Mouse (Mus musculus): Measurements from ENCODE around the gene Tmod1. TPM values are rescaled to one million over a fixed set of nuclear protein-coding genes. Genes with fewer than 3 reads are reported as not detected.

Tmod1 gene
- polyA plus RNA-seq, 1 experiment from 2014 or later = 4.3 TPM

DNA sequence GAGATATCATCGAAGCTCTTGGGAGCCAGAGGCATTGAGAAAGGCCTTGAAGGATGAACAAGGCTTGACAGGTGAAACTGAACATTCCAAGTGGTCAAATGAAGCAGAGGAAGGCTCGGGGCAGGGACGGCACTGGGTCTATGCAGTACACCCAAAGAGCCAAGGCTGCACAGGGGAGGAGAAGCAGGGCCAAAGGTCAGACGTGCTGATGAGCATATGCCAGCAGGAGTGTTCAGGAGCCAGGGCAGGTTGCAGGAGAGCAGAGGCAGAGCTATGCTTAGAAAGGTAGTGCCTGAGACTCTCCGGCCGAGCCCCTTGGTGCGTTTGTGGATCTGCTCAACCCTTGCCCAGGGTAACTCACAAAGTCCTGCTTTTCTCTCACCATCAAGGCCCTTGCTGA, 57.8 kb downstream of the Tmod1 start:
- H3K9ac ChIP-seq = no peak overlapping the region
- no peaks in the 10 kb centered on the region for H3K27me3 ChIP-seq
- no peaks in the 10 kb centered on the region for H3K36me3 ChIP-seq
- no peaks in the 10 kb centered on the region for H3K9me3 ChIP-seq
- peaks cover 9% of the 10 kb centered on the region for H3K4me1 ChIP-seq
- H3K4me2 ChIP-seq (replicated peaks) = no peak overlapping the region
- no peak overlapping the region for H3K27ac ChIP-seq
- H3K4me3 ChIP-seq = no peak overlapping the region
- WGBS = 89% methylated on average over 7 of the region's 7 CpGs
- ATAC-seq (ENCODE audit: insufficient number of reproducible peaks, insufficient read depth, low FRiP score, low TSS enrichment) = no peak

DNA sequence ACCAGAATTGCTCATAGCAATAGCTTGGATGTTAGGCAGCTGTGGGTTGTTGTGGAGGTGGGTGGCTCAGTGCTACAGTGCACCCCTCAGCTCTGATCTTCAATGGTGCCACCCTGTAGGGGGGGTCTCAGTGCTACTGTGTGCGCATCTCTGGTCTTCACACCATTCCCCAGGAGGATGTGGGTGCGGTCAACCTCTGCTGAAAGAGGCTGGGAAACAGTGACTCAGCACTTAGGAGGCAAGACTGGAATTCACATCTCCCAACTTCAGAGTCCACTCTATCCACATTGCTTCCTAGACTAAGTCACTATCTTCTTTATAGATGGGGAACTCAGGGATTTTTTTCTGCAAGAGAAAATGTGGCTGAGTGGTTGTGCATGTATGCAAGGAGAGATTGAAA, 58.9 kb downstream of the Tmod1 start:
- Histone ChIP-seq H3K4me1 (peaks cover 10% of the 10 kb centered on the region), H3K9me3 (no peaks in the 10 kb centered on the region), H3K36me3 (no peaks in the 10 kb centered on the region), H3K9ac (no peak overlapping the region), H3K4me2 (replicated peaks) (no peak overlapping the region), H3K4me3 (no peak overlapping the region), H3K27me3 (no peaks in the 10 kb centered on the region), H3K27ac (no peak overlapping the region)
- WGBS = 82% methylated on average over 2 of the region's 2 CpGs
- ATAC-seq (ENCODE audit: insufficient number of reproducible peaks, insufficient read depth, low FRiP score, low TSS enrichment) = no peak

DNA sequence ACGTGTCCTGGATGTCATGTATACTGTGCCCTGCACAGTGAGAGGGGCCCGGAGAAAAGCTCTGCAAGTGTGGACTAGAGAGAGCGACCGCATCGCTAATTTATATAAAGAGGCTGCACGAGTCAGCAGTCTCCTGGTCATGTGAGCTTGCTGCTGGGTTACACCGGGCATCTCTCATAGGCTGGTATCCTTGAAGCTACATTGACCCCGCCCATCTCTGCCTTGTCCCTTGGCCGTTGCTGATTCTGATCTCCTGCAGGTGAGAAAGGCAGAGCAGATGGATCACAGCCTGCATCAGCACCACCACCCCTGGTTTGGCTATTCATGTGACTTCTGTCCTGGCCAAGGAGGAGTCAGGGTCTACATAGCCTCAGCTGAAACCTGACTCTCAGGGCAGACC, 60.4 kb downstream of the Tmod1 start:
- H3K27me3 ChIP-seq = no peaks in the 10 kb centered on the region
- no peak overlapping the region for H3K27ac ChIP-seq
- no peak overlapping the region for H3K4me2 ChIP-seq (replicated peaks)
- 73% methylated on average over 9 of the region's 9 CpGs for WGBS
- H3K36me3 ChIP-seq = no peaks in the 10 kb centered on the region
- no peaks in the 10 kb centered on the region for H3K9me3 ChIP-seq
- no peak overlapping the region for H3K9ac ChIP-seq
- ATAC-seq (ENCODE audit: insufficient number of reproducible peaks, insufficient read depth, low FRiP score, low TSS enrichment) = no peak
- H3K4me1 ChIP-seq = peaks cover 10% of the 10 kb centered on the region
- no peak overlapping the region for H3K4me3 ChIP-seq

DNA sequence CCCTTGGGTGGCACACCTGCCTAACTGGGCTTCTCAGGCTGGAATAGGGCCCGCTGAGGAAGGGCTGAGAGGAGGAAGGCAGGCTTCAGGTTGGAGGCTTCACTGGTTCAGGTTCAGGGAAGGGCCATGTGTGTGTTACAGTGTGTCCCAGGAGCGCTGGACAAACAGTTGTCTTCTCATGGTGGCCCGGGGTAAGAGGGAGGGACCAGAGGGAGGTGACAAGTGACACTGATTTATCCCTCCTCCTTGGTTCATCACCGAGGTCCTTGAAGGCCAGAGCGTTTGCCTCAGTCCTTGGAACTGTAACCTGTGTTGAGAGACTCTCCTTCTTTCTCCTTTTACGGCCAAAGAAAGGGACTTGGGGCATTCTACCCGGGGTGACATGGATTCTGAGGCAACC, 61.8 kb downstream of the Tmod1 start:
- Histone ChIP-seq H3K4me1 (peaks cover 10% of the 10 kb centered on the region), H3K36me3 (no peaks in the 10 kb centered on the region), H3K4me3 (no peak overlapping the region), H3K9me3 (no peaks in the 10 kb centered on the region), H3K27ac (peak overlapping the region; percentile 54; the same call in 1 of the 2 replicates), H3K9ac (no peak overlapping the region), H3K4me2 (replicated peaks) (peak overlapping the region; percentile 26; the same call in 1 of the 2 replicates), H3K27me3 (no peaks in the 10 kb centered on the region)
- 71% methylated on average over 7 of the region's 7 CpGs for WGBS
- ATAC-seq (ENCODE audit: insufficient number of reproducible peaks, insufficient read depth, low FRiP score, low TSS enrichment) = no peak

DNA sequence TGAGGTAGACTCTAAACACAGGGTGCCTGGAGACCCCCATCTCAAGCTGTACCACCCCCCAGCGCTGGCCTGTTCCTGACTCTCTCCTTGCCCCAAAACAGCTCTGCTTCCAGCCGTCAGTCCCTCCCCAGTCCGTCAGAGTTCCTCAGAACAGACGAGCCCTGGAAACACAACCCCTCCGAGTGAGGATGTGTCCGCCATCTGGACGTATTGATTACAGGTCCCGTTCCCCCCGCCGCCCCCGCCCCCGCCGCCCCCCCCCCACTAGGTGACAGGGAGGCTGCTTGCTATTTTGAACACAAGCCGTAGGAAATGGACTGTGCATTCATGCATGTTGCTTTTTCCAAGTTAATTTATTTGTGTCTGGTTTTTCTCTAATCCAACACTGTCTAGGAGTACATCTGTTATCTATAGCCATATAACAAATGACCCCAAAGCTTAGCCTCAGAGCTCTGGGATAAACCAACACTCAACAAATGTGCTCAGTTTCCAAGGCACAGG, 62.5 kb downstream of the Tmod1 start:
- no peak overlapping the region for H3K4me3 ChIP-seq
- H3K9ac ChIP-seq = no peak overlapping the region
- ATAC-seq (ENCODE audit: insufficient number of reproducible peaks, insufficient read depth, low FRiP score, low TSS enrichment) = peak; percentile 75
- H3K27me3 ChIP-seq = no peaks in the 10 kb centered on the region
- H3K4me2 ChIP-seq (replicated peaks) = peak overlapping the region; percentile 26
- 20% methylated on average over 14 of the region's 14 CpGs for WGBS
- H3K9me3 ChIP-seq = no peaks in the 10 kb centered on the region
- H3K36me3 ChIP-seq = no peaks in the 10 kb centered on the region
- H3K27ac ChIP-seq = peak overlapping the region; percentile 54; the same call in 1 of the 2 replicates
- H3K4me1 ChIP-seq = peaks cover 10% of the 10 kb centered on the region

DNA sequence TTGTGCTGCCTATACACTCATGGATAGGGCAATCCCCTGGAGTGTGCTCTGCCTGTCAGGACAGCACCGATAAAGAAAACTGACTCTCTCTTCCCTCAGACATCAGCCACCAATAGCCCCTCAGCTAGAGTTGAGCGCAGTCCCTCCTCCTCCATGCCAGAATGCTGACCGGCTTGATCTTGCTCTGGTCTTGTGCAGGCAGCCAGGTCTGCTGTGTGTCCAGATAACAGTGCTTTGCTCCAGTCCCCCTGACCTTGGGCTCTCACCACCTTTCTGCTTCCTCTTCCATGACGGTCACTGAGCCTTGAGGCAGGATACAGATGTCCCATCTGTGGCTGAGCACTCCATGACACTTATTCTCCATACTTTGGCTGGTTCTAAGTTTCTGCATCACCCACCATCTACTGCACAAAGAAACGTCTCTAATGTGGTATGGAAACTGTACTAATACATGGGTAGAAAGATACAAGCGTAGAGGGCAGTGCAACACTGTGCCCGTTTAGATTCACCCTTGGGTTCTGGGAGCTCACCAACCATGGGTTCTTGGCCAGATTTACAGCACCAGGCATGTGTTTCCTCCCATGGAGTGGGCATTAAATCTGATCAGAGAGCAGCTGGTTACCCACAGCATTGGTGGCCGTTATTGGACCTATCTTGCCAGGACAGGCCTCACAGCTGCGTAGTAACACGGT, 63.5 kb downstream of the Tmod1 start:
- WGBS = 89% methylated on average over 10 of the region's 10 CpGs
- Histone ChIP-seq H3K4me1 (peaks cover 10% of the 10 kb centered on the region), H3K27ac (no peak overlapping the region)

DNA sequence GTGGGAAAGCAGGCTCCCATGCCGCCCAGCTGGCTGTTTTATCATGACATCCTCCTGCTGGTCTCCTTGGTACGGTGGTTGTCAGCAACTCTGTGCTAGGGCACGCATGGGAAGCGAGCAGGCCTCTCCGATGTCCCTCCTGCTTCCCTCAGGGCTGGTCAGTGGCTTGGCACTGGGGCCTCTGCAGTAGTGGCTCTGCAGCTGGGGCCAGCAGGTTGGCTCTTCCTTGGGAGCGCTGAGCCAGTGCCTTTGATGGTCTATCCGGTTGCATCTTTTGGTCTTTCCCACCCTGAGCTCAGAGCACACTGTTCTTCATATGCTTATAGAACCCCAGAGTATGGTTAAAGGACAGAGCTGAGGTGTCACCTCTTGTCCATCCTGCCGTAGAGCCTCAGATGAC, 71.3 kb downstream of the Tmod1 start:
- H3K36me3 ChIP-seq = peaks cover 12% of the 10 kb centered on the region
- no peak overlapping the region for H3K9ac ChIP-seq
- no peak overlapping the region for H3K4me2 ChIP-seq (replicated peaks)
- ATAC-seq (ENCODE audit: insufficient number of reproducible peaks, insufficient read depth, low FRiP score, low TSS enrichment) = no peak
- 90% methylated on average over 8 of the region's 8 CpGs for WGBS
- H3K9me3 ChIP-seq = no peaks in the 10 kb centered on the region
- H3K27ac ChIP-seq = no peak overlapping the region
- no peaks in the 10 kb centered on the region for H3K4me1 ChIP-seq
- no peak overlapping the region for H3K4me3 ChIP-seq
- H3K27me3 ChIP-seq = no peaks in the 10 kb centered on the region

More for the DNA sequence above, 63.5 kb downstream of the Tmod1 start:
- Histone ChIP-seq H3K4me2 (replicated peaks) (no peak overlapping the region), H3K4me3 (no peak overlapping the region), H3K27me3 (no peaks in the 10 kb centered on the region), H3K9me3 (no peaks in the 10 kb centered on the region), H3K36me3 (no peaks in the 10 kb centered on the region), H3K9ac (no peak overlapping the region)
- ATAC-seq (ENCODE audit: insufficient number of reproducible peaks, insufficient read depth, low FRiP score, low TSS enrichment) = no peak

DNA sequence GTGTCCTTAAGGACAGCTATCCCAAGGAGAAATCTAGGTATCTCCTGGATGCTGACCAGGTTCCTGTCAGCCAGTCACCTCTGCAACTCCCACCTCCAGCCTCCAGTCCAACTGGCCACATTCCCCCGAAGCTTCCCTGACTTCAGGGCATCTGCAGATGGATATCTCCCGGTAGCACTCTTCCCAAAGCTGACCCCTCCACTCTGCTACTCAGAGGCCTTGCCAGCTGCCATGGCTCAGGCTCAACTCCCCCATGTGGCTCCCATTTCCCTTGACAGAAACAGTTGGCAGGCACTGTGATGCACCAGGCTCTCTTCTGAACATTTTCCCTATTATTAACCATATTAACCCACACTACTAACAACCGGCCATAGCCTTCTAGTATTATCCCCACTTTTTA, 72.6 kb downstream of the Tmod1 start:
- Histone ChIP-seq H3K4me2 (replicated peaks) (no peak overlapping the region), H3K36me3 (peaks cover 22% of the 10 kb centered on the region), H3K4me1 (no peaks in the 10 kb centered on the region), H3K9ac (no peak overlapping the region), H3K27ac (no peak overlapping the region), H3K27me3 (no peaks in the 10 kb centered on the region), H3K4me3 (no peak overlapping the region), H3K9me3 (no peaks in the 10 kb centered on the region)
- 58% methylated on average over 3 of the region's 3 CpGs for WGBS
- ATAC-seq (ENCODE audit: insufficient number of reproducible peaks, insufficient read depth, low FRiP score, low TSS enrichment) = no peak

DNA sequence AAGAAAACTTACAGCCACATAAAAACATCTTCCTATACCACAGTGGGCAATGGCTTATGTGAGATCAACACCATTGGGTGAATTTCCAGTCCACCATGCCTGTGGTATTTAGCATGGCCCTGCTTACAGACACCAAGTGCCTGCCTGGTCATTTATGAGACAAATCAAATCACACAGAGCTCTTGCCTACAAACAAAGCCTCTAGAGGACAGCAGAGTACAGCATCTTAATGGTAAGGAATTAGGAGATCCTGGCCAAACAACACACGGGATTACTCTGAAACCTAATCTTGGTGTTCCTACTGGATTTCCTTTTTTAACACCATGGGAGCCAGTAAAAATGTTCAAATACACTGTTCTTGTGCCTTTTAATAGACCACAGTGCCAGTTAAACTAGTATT, 76.6 kb downstream of the Tmod1 start:
- H3K4me2 ChIP-seq (replicated peaks) = no peak overlapping the region
- ATAC-seq (ENCODE audit: insufficient number of reproducible peaks, insufficient read depth, low FRiP score, low TSS enrichment) = no peak
- 54% methylated on average over 1 of the region's 1 CpGs for WGBS

DNA sequence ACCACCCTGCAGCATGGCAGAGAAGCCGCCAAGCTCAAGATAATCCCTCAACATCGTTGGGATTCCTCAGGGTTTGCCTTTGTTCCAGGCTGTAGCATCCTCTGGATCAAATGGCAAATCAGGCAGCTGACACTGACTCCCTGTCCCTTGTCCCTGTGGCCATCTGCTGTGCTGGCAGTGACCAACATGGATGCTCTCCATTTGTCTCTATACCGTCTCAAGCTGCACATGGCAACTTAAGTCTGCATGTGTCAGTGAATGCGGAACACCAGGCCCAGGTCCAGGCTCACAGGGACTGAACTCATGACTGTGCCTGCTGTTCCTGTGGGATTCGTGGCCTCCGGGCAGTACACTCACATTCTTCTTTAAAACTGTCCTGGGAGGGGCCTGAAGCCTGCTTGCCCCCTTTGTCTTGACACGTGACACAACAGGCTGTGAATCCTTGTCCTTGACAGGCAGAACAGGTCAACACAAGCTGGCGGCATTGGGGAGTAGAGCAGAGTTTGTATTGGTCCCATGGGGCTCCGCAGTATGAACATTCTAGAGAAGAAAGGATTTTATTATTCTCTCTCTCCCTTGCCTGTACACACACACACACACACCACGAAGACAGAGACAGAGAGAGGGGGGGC, 77.9 kb downstream of the Tmod1 start:
- H3K36me3 ChIP-seq = peaks cover 74% of the 10 kb centered on the region
- H3K9me3 ChIP-seq = no peaks in the 10 kb centered on the region
- no peaks in the 10 kb centered on the region for H3K27me3 ChIP-seq
- no peaks in the 10 kb centered on the region for H3K4me1 ChIP-seq
- H3K4me2 ChIP-seq (replicated peaks) = no peak overlapping the region
- H3K27ac ChIP-seq = no peak overlapping the region
- 86% methylated on average over 10 of the region's 10 CpGs for WGBS
- H3K9ac ChIP-seq = no peak overlapping the region
- no peak overlapping the region for H3K4me3 ChIP-seq
- ATAC-seq (ENCODE audit: insufficient number of reproducible peaks, insufficient read depth, low FRiP score, low TSS enrichment) = no peak

More for the DNA sequence above, 76.6 kb downstream of the Tmod1 start:
- no peak overlapping the region for H3K27ac ChIP-seq
- H3K4me3 ChIP-seq = no peak overlapping the region
- peaks cover 61% of the 10 kb centered on the region for H3K36me3 ChIP-seq
- no peak overlapping the region for H3K9ac ChIP-seq
- H3K9me3 ChIP-seq = no peaks in the 10 kb centered on the region
- H3K4me1 ChIP-seq = no peaks in the 10 kb centered on the region
- H3K27me3 ChIP-seq = no peaks in the 10 kb centered on the region

DNA sequence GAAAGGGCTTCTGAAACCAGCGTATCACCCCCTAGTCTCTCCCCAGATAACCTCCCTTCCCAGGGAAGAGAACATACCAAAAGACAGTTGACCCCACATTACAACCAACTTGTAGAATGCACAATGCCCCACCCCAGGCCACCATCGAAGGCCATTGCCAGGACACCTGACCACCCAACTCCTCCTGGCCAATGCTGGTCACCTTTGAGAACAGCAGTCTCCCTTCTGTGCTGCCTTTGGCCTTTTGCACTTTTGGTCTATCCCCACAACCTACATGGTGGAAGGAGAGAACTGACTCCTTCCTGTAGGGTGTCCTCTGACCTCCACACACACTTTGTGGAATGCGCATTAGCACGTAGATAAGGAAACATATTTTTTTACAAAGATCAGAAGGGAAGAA, 78.8 kb downstream of the Tmod1 start:
- Histone ChIP-seq H3K9me3 (no peaks in the 10 kb centered on the region), H3K4me2 (replicated peaks) (no peak overlapping the region), H3K36me3 (peaks cover 82% of the 10 kb centered on the region), H3K27me3 (no peaks in the 10 kb centered on the region), H3K9ac (no peak overlapping the region), H3K27ac (no peak overlapping the region), H3K4me1 (no peaks in the 10 kb centered on the region), H3K4me3 (no peak overlapping the region)
- WGBS = 96% methylated on average over 4 of the region's 4 CpGs
- no peak for ATAC-seq (ENCODE audit: insufficient number of reproducible peaks, insufficient read depth, low FRiP score, low TSS enrichment)

DNA sequence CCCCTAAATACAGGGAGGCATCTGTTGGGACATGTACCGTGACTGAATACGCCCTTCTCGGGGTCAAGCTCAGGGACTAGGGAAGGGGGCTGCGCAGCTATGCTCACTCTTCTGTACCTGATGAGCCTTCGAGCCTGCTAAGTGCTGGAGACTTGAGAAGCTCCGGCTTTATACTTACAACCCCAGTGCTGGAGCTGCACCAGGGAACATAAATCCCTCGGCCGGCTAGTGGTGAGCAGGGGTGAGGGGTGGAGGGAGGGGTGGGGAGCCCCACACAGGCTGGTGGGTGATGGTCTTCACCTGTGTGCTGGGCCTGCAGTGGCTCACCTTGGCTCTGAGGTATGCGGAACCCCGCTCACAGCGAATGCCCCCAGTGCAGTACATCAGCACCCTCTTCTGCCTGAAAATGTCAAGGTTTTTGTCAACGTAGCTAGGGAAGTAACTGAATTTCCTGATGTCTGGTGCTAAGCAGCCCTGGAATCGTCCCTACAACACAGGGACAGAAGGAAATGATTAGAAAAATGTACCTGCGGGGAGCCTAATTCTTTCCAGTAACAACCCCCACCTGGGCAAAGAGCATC, 80.9 kb downstream of the Tmod1 start:
- 90% methylated on average over 14 of the region's 14 CpGs for WGBS
- H3K4me2 ChIP-seq (replicated peaks) = no peak overlapping the region
- H3K4me3 ChIP-seq = no peak overlapping the region
- H3K9ac ChIP-seq = no peak overlapping the region
- peaks cover 88% of the 10 kb centered on the region for H3K36me3 ChIP-seq
- H3K27ac ChIP-seq = no peak overlapping the region
- no peaks in the 10 kb centered on the region for H3K4me1 ChIP-seq
- no peak for ATAC-seq (ENCODE audit: insufficient number of reproducible peaks, insufficient read depth, low FRiP score, low TSS enrichment)
- no peaks in the 10 kb centered on the region for H3K27me3 ChIP-seq
- H3K9me3 ChIP-seq = no peaks in the 10 kb centered on the region
